Mouse (Mus musculus) G1E (cell line): ENCODE results near the gene D17Wsu92e.

ENCODE experiments used
- CTCF ChIP-seq: IDR thresholded peaks from 2 replicates; pipeline ENCODE4 v1.5.1; 2012; ENCODE audit warnings: low read depth, low read length, inconsistent platforms, mixed read lengths
- TAL1 ChIP-seq: conservative IDR thresholded peaks from 2 replicates; pipeline ENCODE4 v1.6.1; 2012; ENCODE audit warnings: low read depth, low read length, inconsistent platforms, mixed read lengths

GRCm38 (mm10) chr17:27857649-27858475 is 37.4 kb upstream of the D17Wsu92e start:
- TF ChIP-seq CTCF = no peak
- TF ChIP-seq TAL1 = no peak
